Mouse (Mus musculus) lung, postnatal 0 days (tissue): ENCODE results near the gene Fnbp1. TPM values are rescaled to one million over a fixed set of nuclear protein-coding genes. Genes with fewer than 3 reads are reported as not detected.

ENCODE experiments used
- ATAC-seq: fragments of 200-750 bp; cut with Nextera tagmentation; 2 replicates; pipeline ENCODE4 v1.8.0; 2017; ENCODE audit warnings: moderate library complexity
- DNase-seq: peaks from one replicate; pipeline ENCODE4 v3.0.0-alpha.2; 2016; ENCODE audit warnings: low spot score
- H3K27ac ChIP-seq: fragments of 300-500 bp; sonication (generic); 2 replicates; pipeline ENCODE4 v1.5.1; 2014; ENCODE audit warnings: antibody characterized with exemption, mild to moderate bottlenecking, low read length, mixed read lengths
- H3K27me3 ChIP-seq: fragments of 300-500 bp; sonication (generic); replicated peaks from 2 replicates; pipeline ENCODE4 v1.6.1; 2014; ENCODE audit warnings: low read length, mixed read lengths; ENCODE audit not compliant: insufficient read depth
- H3K36me3 ChIP-seq: fragments of 300-500 bp; sonication (generic); 2 replicates; pipeline ENCODE4 v1.6.1; 2014; ENCODE audit warnings: low read length, mixed read lengths; ENCODE audit not compliant: insufficient read depth
- H3K4me1 ChIP-seq: fragments of 300-500 bp; sonication (generic); 2 replicates; pipeline ENCODE4 v1.6.1; 2014; ENCODE audit warnings: antibody characterized with exemption, low read depth, low read length, mixed read lengths; ENCODE audit not compliant: insufficient read depth
- H3K4me2 ChIP-seq: fragments of 300-500 bp; sonication (generic); replicated peaks from 2 replicates; pipeline ENCODE4 v1.6.1; 2014; ENCODE audit warnings: low read depth, mild to moderate bottlenecking, low read length, moderate library complexity, mixed read lengths
- H3K4me3 ChIP-seq: fragments of 300-500 bp; sonication (generic); 2 replicates; pipeline ENCODE4 v1.5.1; 2014; ENCODE audit warnings: low read depth, low read length
- H3K9ac ChIP-seq: fragments of 300-500 bp; sonication (generic); replicated peaks from 2 replicates; pipeline ENCODE4 v1.6.1; 2014; ENCODE audit warnings: low read depth, mild to moderate bottlenecking
- H3K9me3 ChIP-seq: fragments of 300-500 bp; sonication (generic); 2 replicates; pipeline ENCODE4 v1.6.1; 2016; ENCODE audit warnings: low read length, mixed read lengths
- CTCF ChIP-seq: IDR thresholded peaks from 2 replicates; pipeline ENCODE4 v1.5.1; 2016; ENCODE audit warnings: antibody characterized with exemption, mild to moderate bottlenecking
- EP300 ChIP-seq: IDR thresholded peaks from 2 replicates; pipeline ENCODE4 v1.6.1; 2016; ENCODE audit warnings: antibody characterized with exemption, mild to moderate bottlenecking, control low read depth
- WGBS: fragments of 180-500 bp; shearing (Covaris S2); extraction: QIAGEN DNeasy Blood & Tissue Kit; methylation state at CpG from one replicate; pipeline ENCODE4 v1.1.7; 2014; 5-methylcytosine and 5-hydroxymethylcytosine counted together
- polyA plus RNA-seq: library from polyadenylated mRNA; unstranded; fragments of >200 nt; fragmentation: Nextera tagmentation; extraction: Ambion mirVana; gene quantifications from 2 replicates; pipeline ENCODE4 v1.2.1, GENCODE M21; 2015

Fnbp1 gene
- polyA plus RNA-seq, 1 experiment from 2014 or later: 7.2 TPM

DNA sequence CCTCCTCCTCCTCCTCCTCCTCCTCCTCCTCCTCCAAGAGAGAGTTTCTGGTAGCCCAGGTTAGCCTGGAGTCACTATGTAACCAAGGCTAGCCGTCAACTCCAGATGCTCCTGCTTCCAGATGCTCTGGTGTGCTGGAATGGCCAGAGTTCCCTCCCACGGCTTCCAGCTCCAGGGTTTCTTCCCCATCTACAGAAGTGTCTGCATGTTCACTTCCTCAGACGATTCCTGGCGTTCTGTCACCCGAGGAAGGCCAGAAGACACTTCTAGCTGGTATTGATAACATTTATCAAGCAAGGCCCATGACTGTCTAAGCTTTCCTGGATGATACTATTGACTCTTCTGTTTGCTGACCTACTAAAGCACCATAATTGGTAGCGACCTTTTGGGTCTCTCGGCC, 16.7 kb downstream of the Fnbp1 start:
- H3K4me3 ChIP-seq: no peak overlapping the region
- no peak overlapping the region for H3K9ac ChIP-seq
- H3K9me3 ChIP-seq: no peaks in the 10 kb centered on the region
- 46% methylated on average over 7 of the region's 7 CpGs for WGBS
- ATAC-seq (no peak), DNase-seq (no peak)
- peaks cover 14% of the 10 kb centered on the region; the same call in 1 of the 2 replicates for H3K4me1 ChIP-seq
- no peak overlapping the region for H3K27ac ChIP-seq
- H3K27me3 ChIP-seq: no peaks in the 10 kb centered on the region
- TF ChIP-seq EP300 (no peak), CTCF (no peak)
- no peak overlapping the region for H3K4me2 ChIP-seq
- H3K36me3 ChIP-seq: no peaks in the 10 kb centered on the region

GRCm38 (mm10) chr2:31124694-31125093, 17.1 kb downstream of the Fnbp1 start:
- 19% methylated on average over 2 of the region's 2 CpGs for whole genome bisulfite sequencing
- DNase-seq (peak; percentile 43), ATAC-seq (peak; percentile 55)
- H3K4me1 ChIP-seq: peaks cover 14% of the 10 kb centered on the region; the same call in 1 of the 2 replicates
- TF ChIP-seq EP300 (0 out of 2 replicates have a peak, but pooled peaks have one; percentile 18), CTCF (no peak)
- H3K4me2 ChIP-seq: no peak overlapping the region
- H3K9ac ChIP-seq: no peak overlapping the region
- H3K9me3 ChIP-seq: no peaks in the 10 kb centered on the region
- H3K4me3 ChIP-seq: no peak overlapping the region
- no peaks in the 10 kb centered on the region for H3K36me3 ChIP-seq
- no peaks in the 10 kb centered on the region for H3K27me3 ChIP-seq
- peak overlapping the region; percentile 44; the same call in 1 of the 2 replicates for H3K27ac ChIP-seq

GRCm38 (mm10) chr2:31123493-31123892, 18.3 kb downstream of the Fnbp1 start:
- Histone ChIP-seq H3K4me1 (peaks cover 14% of the 10 kb centered on the region; the same call in 1 of the 2 replicates), H3K27me3 (no peaks in the 10 kb centered on the region), H3K36me3 (no peaks in the 10 kb centered on the region), H3K9me3 (no peaks in the 10 kb centered on the region), H3K27ac (no peak overlapping the region), H3K9ac (no peak overlapping the region), H3K4me3 (no peak overlapping the region), H3K4me2 (no peak overlapping the region)
- TF ChIP-seq CTCF (no peak), EP300 (no peak)
- WGBS: 89% methylated on average over 5 of the region's 5 CpGs
- no peak for DNase-seq
- no peak for ATAC-seq

DNA sequence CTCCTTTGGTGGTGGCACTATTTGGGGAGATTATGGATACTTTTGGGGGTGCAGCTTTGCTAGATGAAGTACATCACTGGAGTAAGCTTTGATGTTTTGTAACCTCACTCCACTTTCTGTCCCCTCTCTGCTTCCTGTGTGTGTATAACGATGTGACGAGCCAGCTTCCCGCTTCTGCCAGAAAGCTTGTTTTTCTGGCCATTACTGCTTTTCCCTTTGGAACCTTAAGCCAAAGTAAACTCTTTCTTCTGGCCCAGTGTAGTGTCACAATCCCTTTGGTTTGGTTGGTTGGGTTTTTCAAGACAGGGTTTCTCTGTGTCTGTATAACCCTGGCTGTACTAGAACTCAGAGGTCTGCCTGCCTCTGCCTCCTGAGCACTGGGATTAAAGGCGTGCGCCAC, 19.0 kb downstream of the Fnbp1 start:
- no peak overlapping the region for H3K4me3 ChIP-seq
- DNase-seq (no peak), ATAC-seq (no peak)
- H3K27me3 ChIP-seq: no peaks in the 10 kb centered on the region
- TF ChIP-seq EP300: no peak
- TF ChIP-seq CTCF: no peak
- no peak overlapping the region for H3K9ac ChIP-seq
- H3K36me3 ChIP-seq: no peaks in the 10 kb centered on the region
- H3K27ac ChIP-seq: no peak overlapping the region
- H3K4me2 ChIP-seq: no peak overlapping the region
- no peaks in the 10 kb centered on the region for H3K9me3 ChIP-seq
- peaks cover 14% of the 10 kb centered on the region; the same call in 1 of the 2 replicates for H3K4me1 ChIP-seq
- 77% methylated on average over 5 of the region's 5 CpGs for WGBS

- Histone ChIP-seq H3K9ac (no peak overlapping the region), H3K4me3 (no peak overlapping the region), H3K27ac (no peak overlapping the region), H3K27me3 (no peaks in the 10 kb centered on the region), H3K36me3 (no peaks in the 10 kb centered on the region), H3K4me1 (peaks cover 6% of the 10 kb centered on the region; the same call in 1 of the 2 replicates), H3K9me3 (no peaks in the 10 kb centered on the region), H3K4me2 (no peak overlapping the region)
- no peak for TF ChIP-seq EP300
- TF ChIP-seq CTCF: no peak
- WGBS: 75% methylated on average over 7 of the region's 7 CpGs
- no peak for DNase-seq
- ATAC-seq: no peak
Observed at GRCm38 (mm10) chr2:31121131-31121693, 20.6 kb downstream of the Fnbp1 start.

DNA sequence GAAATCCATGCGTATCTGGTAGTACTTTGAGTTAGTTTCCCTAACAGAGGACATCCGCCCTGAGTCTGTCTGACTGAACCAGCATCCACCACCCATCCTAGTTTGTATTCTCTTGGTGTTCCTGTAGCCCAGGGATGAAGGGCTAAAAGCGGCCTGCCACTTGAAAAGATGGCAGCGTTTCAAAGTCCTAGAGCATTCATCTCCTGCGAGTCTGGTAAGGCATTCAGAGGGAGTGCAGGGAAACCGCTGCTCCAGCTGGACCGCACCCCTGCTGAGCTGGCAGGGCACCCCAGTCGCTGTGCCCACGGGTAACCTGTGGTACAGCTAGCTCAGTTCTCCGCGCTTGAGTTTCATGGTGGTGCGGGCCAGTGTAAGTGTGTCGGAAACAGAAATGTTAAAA, 22.0 kb downstream of the Fnbp1 start:
- WGBS: 70% methylated on average over 13 of the region's 13 CpGs
- peaks cover 6% of the 10 kb centered on the region; the same call in 1 of the 2 replicates for H3K4me1 ChIP-seq
- no peak overlapping the region for H3K9ac ChIP-seq
- no peaks in the 10 kb centered on the region for H3K9me3 ChIP-seq
- no peaks in the 10 kb centered on the region for H3K27me3 ChIP-seq
- no peak overlapping the region for H3K4me2 ChIP-seq
- H3K27ac ChIP-seq: no peak overlapping the region
- H3K36me3 ChIP-seq: no peaks in the 10 kb centered on the region
- H3K4me3 ChIP-seq: no peak overlapping the region
- TF ChIP-seq CTCF (no peak), EP300 (no peak)
- DNase-seq (no peak), ATAC-seq (no peak)
